36 mouse cellular contexts compared by ENCODE assay signal in the genomic region with DNA sequence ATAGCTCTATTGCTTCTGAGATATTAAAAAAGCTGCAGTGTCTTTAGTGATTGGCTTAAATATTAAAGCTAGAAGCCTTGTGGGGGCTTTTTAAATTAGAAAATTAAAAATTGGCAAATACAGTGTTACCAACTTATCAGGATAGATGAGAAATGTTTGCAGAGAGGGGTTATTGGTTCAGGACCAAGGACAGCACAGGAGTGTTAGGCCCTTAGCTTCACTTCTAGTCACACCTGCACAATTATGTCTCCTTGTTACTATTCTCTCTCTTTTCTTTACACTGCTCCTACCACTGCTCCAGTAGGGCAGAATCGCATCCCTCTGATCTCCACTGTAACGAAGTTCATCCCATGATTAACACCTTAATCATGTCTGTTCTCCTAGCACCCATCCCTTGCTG. TPM values are rescaled to one million over a fixed set of nuclear protein-coding genes. Genes with fewer than 3 reads are reported as not detected.
DNase-seq lines count a peak whose midpoint lies in the region; ATAC-seq and TF ChIP-seq lines count a peak whose summit lies in the region.
"Had no signal": no experiment of that assay in that cellular context is flagged by ENCODE, and none has a peak within 500 bp of the region (broad histone marks: within the 10 kb centered on the region; RNA-seq: fewer than 3 reads in every experiment).

No protein-coding gene starts in this region.

- no peak overlapping the region for H3K27ac ChIP-seq in gastrocnemius, adult 2 months
- H3K27ac ChIP-seq: embryonic facial prominence, embryonic 15.5 days; forebrain, embryonic 12.5 days; hindbrain, embryonic 15.5 days; layer of hippocampus, adult 2 months; left cerebral cortex, adult 2 months; limb, embryonic 15.5 days; liver, embryonic 13.5 days; midbrain, embryonic 12.5 days had no signal

- peak; percentile 55 for DNase-seq in heart, adult 11 months
- no peak for DNase-seq in heart, adult 8-10 months (ENCODE audit: low spot score)
- peak; percentile 27 for DNase-seq in 416B (ENCODE audit: low read depth)
- peak; percentile 44 for DNase-seq in embryo, embryonic 10.5 days (ENCODE audit: low spot score)
- no peak for DNase-seq in thymus, postnatal 10 days (ENCODE audit: low spot score in 2 of 2)
- DNase-seq in right cerebral cortex, postnatal 4 days, result no peak
- no peak for DNase-seq in gastrocnemius, adult 2 months
- DNase-seq: adrenal gland, postnatal 25 days; B cell, adult 2 months; cerebellum, adult 11-12 months; cerebellum, postnatal 10 days; forebrain, postnatal 0 days; gastrocnemius, postnatal 10 days; heart, postnatal 4 days; kidney, adult 11 months; liver, embryonic 13.5 days; lung, adult 18-20 months; lung, postnatal 10 days; retina, postnatal 1 day; right cerebral cortex, postnatal 25 days; spleen, adult 18-20 months; thymus, postnatal 25 days had no signal

- intact Hi-C loops in gastrocnemius, adult 2 months (cut with DNase I), result no loop called here

- ATAC-seq in megakaryocyte-erythroid progenitor cell, adult 5-6 weeks (replicated peaks; ENCODE audit: low FRiP score, low TSS enrichment, poor library complexity, severe bottlenecking), result peak; percentile 55; the same call in 1 of the 2 replicates
- ATAC-seq: forebrain, postnatal 0 days; inflammation-experienced regulatory T-cells, adult 6 months; Patski had no signal

- no peak for TF ChIP-seq CTCF in gastrocnemius, adult 2 months (IDR thresholded peaks at IDR 0.05)

- no peak overlapping the region for H3K4me3 ChIP-seq in gastrocnemius, adult 2 months
- H3K4me3 ChIP-seq: embryonic facial prominence, embryonic 15.5 days; forebrain, embryonic 12.5 days; heart, embryonic 12.5 days; hindbrain, embryonic 15.5 days; layer of hippocampus, adult 2 months; left cerebral cortex, adult 2 months; limb, embryonic 15.5 days; liver, embryonic 13.5 days; midbrain, embryonic 12.5 days had no signal

RNA-seq across cellular contexts. Expression of a gene that starts 11.7 kb away (rescaled TPM):
- 1 to 10 TPM; 5.8 to 8.1 (median 7.2) TPM for total RNA-seq in heart, adult 8-10 months (2022)
- total RNA-seq in megakaryocyte-erythroid progenitor cell, adult 5-6 weeks (2014; fragmentation: Nextera tagmentation), result 25.5 and 26.6 TPM in 2 replicates
- total RNA-seq in megakaryocyte-erythroid progenitor cell, adult 5-6 weeks (2017), result 5.1 and 7.2 TPM in 2 replicates
- 1 to 10 TPM; 3.3 to 4.1 TPM for total RNA-seq in gastrocnemius, adult 2 months (2021)

RNA-seq across cellular contexts. Expression of a gene that starts 12.8 kb away (rescaled TPM):
- total RNA-seq in heart, adult 8-10 months (2022), result 1 to 10 TPM; 2.5 to 2.9 (median 2.6) TPM
- 4.2 and 5.4 TPM in 2 replicates for total RNA-seq in megakaryocyte-erythroid progenitor cell, adult 5-6 weeks (2014; fragmentation: Nextera tagmentation)
- 4.9 and 7.8 TPM in 2 replicates for total RNA-seq in megakaryocyte-erythroid progenitor cell, adult 5-6 weeks (2017)
- total RNA-seq in gastrocnemius, adult 2 months (2021), result 1 to 10 TPM; 1.3 to 1.4 TPM

RNA-seq across cellular contexts. Expression of a gene that starts 31.0 kb away (rescaled TPM):
- not detected for total RNA-seq in heart, adult 8-10 months (2022)
- 0.28 TPM in 1 of 2 replicates, not detected in the other for total RNA-seq in megakaryocyte-erythroid progenitor cell, adult 5-6 weeks (2014; fragmentation: Nextera tagmentation)
- total RNA-seq in megakaryocyte-erythroid progenitor cell, adult 5-6 weeks (2017), result not detected in 2 replicates
- total RNA-seq in gastrocnemius, adult 2 months (2021), result not detected
- total RNA-seq: adrenal gland, postnatal 25 days; common myeloid progenitor, adult 5-6 weeks; forebrain, postnatal 0 days; gastrocnemius, postnatal 10 days; heart, postnatal 4 days; layer of hippocampus, adult 2 months; layer of hippocampus, postnatal 14 days; left cerebral cortex, adult 2 months; left cerebral cortex, postnatal 25 days had no signal

Comparison
In these comparisons a context has a peak if more than half of its experiments do, and no peak if none do; other contexts are left out.
1. DNase-seq: peak in heart, adult 11 months (single experiment), 416B (single experiment) and embryo, embryonic 10.5 days (single experiment); none in heart, adult 8-10 months (single experiment), thymus, postnatal 10 days (0 of 2), right cerebral cortex, postnatal 4 days (single experiment) and gastrocnemius, adult 2 months (single experiment).